Mouse (Mus musculus): ENCODE measurements at regions not wholly inside any gene's neighbourhood (a gene's known extent, or its start where the extent isn't known, plus 50 kb on each side); places are given as distances from the start of the nearest gene placed in this dataset.

DNA sequence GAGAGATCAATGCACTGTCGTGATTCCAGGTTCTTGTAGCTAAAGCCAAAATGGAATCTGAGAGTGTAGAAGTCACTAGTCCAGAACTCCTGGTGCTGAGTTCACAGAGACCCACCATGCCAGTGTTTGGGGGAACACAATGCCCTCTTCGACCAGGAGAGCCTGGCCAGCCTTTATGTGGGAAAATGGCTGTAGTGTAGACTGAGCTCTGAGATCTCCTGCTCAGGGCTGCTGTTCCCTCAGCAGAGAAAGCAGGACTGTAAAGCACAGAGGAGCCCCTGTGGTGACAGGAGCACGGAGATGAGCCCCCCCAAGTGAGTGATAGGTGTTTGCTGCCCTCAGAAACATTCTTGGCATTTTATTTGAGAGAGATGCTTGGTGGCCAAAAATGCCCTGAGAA lies 129.2 kb upstream of the Tut7 start:
- TF ChIP-seq GATA1 (IDR thresholded peaks at IDR 0.05; ENCODE audit: low read length) = no peak
- TF ChIP-seq TAL1 (IDR thresholded peaks at IDR 0.05; ENCODE audit: low read length) = no peak
